Comparison of ENCODE assay signal across 17 mouse cellular contexts in the genomic region with DNA sequence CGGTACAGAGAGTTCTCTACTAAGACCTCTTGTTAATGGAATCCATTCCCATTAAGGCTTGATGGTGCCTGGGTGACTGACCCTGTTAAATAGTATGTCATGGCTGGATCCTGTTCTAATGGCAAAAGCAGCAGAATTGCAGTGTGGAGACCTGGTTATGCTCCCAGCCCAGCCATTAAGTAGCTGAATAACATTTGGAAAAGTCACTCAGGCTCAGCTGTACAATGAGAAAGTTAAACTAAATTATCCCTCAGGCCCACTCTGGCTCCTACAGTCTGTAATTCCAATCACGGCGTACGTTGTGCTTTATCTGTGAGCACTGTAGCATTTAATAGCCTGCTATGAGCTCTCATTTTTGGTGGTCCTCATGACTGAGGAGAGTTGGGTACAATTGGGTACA.
"Had no signal": no experiment of that assay in that cellular context is flagged by ENCODE, and none has a peak within 500 bp of the region (broad histone marks: within the 10 kb centered on the region; RNA-seq: fewer than 3 reads in every experiment).

No protein-coding gene starts in this region.

- H3K4me1 ChIP-seq: liver, embryonic 15.5 days; stomach, embryonic 15.5 days had no signal

- H3K27ac ChIP-seq: kidney, postnatal 0 days; limb, embryonic 12.5 days; liver, embryonic 15.5 days; midbrain, embryonic 10.5 days; midbrain, embryonic 15.5 days; stomach, embryonic 15.5 days had no signal

- ATAC-seq: intestine, postnatal 0 days; midbrain, embryonic 15.5 days had no signal

- H3K4me3 ChIP-seq: limb, embryonic 12.5 days; liver, embryonic 15.5 days; midbrain, embryonic 10.5 days; midbrain, embryonic 15.5 days; stomach, embryonic 15.5 days had no signal

- H3K27me3 ChIP-seq: liver, embryonic 15.5 days; midbrain, embryonic 15.5 days; stomach, embryonic 15.5 days had no signal

- H3K4me2 ChIP-seq: limb, embryonic 12.5 days; liver, embryonic 11.5 days; liver, embryonic 15.5 days; lung, embryonic 14.5 days; midbrain, embryonic 15.5 days; stomach, embryonic 15.5 days had no signal

- DNase-seq: kidney, adult 8-10 months; kidney, postnatal 4 days; layer of hippocampus, postnatal 36 days; lung, postnatal 10 days; lung, postnatal 4 days; right cerebral cortex, postnatal 14 days; thymus, adult 2 months; thymus, postnatal 25 days had no signal

- H3K9ac ChIP-seq: limb, embryonic 12.5 days; liver, embryonic 15.5 days; lung, embryonic 14.5 days; midbrain, embryonic 15.5 days; stomach, embryonic 15.5 days had no signal

- H3K9me3 ChIP-seq: limb, embryonic 12.5 days; liver, embryonic 15.5 days; midbrain, embryonic 10.5 days; midbrain, embryonic 15.5 days; stomach, embryonic 15.5 days had no signal

- H3K36me3 ChIP-seq: limb, embryonic 12.5 days; liver, embryonic 15.5 days; midbrain, embryonic 10.5 days; midbrain, embryonic 15.5 days; stomach, embryonic 15.5 days had no signal
